Mouse (Mus musculus): Measurements from ENCODE around the gene Smc5.

GRCm38 (mm10) chr19:23297191-23297590 is 23.5 kb upstream of the Smc5 start:
- TF ChIP-seq TAL1 (IDR thresholded peaks at IDR 0.05; ENCODE audit: low read length) = no peak
- no peak for TF ChIP-seq GATA1 (IDR thresholded peaks at IDR 0.05; ENCODE audit: low read length)

All from erythroblast, embryonic 14.5 days (primary cell).